Mouse (Mus musculus) neutrophil, adult 5-6 weeks (primary cell): ENCODE data around the gene Snx25. TPM values are rescaled to one million over a fixed set of nuclear protein-coding genes. Genes with fewer than 3 reads are reported as not detected.
A peak's percentile ranks its signal among the peaks of the same experiment; 100 is the strongest.

ENCODE experiments used
- ATAC-seq: fragments of 151-379, 151-347 bp; 2 replicates; pipeline ENCODE4 v1.8.0; 2017; ENCODE audit warnings: mild to moderate bottlenecking, moderate TSS enrichment; ENCODE audit not compliant: insufficient number of reproducible peaks, poor library complexity, low FRiP score, severe bottlenecking; ENCODE audit errors: extremely low read depth
- total RNA-seq: library from RNA; stranded (forward); fragments of 200-1000 nt; gene quantifications from 2 replicates; pipeline ENCODE4 v1.2.3, GENCODE M21; 2017

Gene Snx25
- total RNA-seq, 1 experiment from 2014 or later = 35.5 TPM

- ATAC-seq = no peak
These were observed 112.3 kb downstream of the Snx25 start for GRCm38 (mm10) chr8:46039666-46040065.

- no peak for ATAC-seq
These were observed 115.7 kb downstream of the Snx25 start for GRCm38 (mm10) chr8:46036217-46036616.

GRCm38 (mm10) chr8:46024392-46024791, 127.6 kb downstream of the Snx25 start:
- ATAC-seq = no peak

GRCm38 (mm10) chr8:46022758-46023157, 129.2 kb downstream of the Snx25 start:
- no peak for ATAC-seq

GRCm38 (mm10) chr8:46022203-46022602, 129.8 kb downstream of the Snx25 start:
- ATAC-seq = no peak

- ATAC-seq = no peak
These were observed 140.9 kb downstream of the Snx25 start for GRCm38 (mm10) chr8:46010746-46011680.

GRCm38 (mm10) chr8:46010306-46010705, 141.7 kb downstream of the Snx25 start:
- ATAC-seq = no peak

- no peak for ATAC-seq
These were observed 144.8 kb downstream of the Snx25 start for GRCm38 (mm10) chr8:46007050-46007672.

- no peak for ATAC-seq
These were observed 146.4 kb downstream of the Snx25 start, which contains the start of gene Ankrd37 for GRCm38 (mm10) chr8:46005596-46005995. Gene Ankrd37, minus strand, starts transcription at chr8:46005707.

- peak; percentile 94 for ATAC-seq
These were observed 151.9 kb downstream of the Snx25 start for GRCm38 (mm10) chr8:45999784-46000705.

- no peak for ATAC-seq
These were observed 152.7 kb downstream of the Snx25 start, which contains the start of gene Lrp2bp for GRCm38 (mm10) chr8:45999138-45999783. Gene Lrp2bp, plus strand, starts transcription at chr8:45999303.

GRCm38 (mm10) chr8:45998228-45998627, 153.7 kb downstream of the Snx25 start:
- no peak for ATAC-seq

GRCm38 (mm10) chr8:45995576-45995975, 156.4 kb downstream of the Snx25 start:
- no peak for ATAC-seq

GRCm38 (mm10) chr8:45994111-45994510, 157.8 kb downstream of the Snx25 start:
- peak; percentile 59; the same call in 1 of the 2 replicates for ATAC-seq

- peak; percentile 44; the same call in 1 of the 2 replicates for ATAC-seq
These were observed 161.2 kb downstream of the Snx25 start for GRCm38 (mm10) chr8:45990631-45991310.

GRCm38 (mm10) chr8:45988189-45988588, 163.8 kb downstream of the Snx25 start:
- no peak for ATAC-seq

GRCm38 (mm10) chr8:45986665-45987064, 165.3 kb downstream of the Snx25 start:
- ATAC-seq = no peak
